Mouse (Mus musculus) liver, embryonic 14.5 days (tissue): ENCODE results near the gene Tmem88. TPM values are rescaled to one million over a fixed set of nuclear protein-coding genes. Genes with fewer than 3 reads are reported as not detected.

Source experiments
- ATAC-seq: fragments of 200-750 bp; cut with Nextera tagmentation; 2 replicates; pipeline ENCODE4 v1.8.0; 2017; ENCODE audit warnings: moderate number of reproducible peaks, mild to moderate bottlenecking, moderate library complexity; ENCODE audit not compliant: insufficient read depth
- DNase-seq, 3 experiments: peaks; one replicate each; pipeline ENCODE4 v3.0.0-alpha.2; 2012 to 2013; ENCODE audit warnings: low read depth in 3 of 3, low spot score in 3 of 3
- H3K27ac ChIP-seq: fragments of 300-500 bp; sonication (generic); 2 replicates; pipeline ENCODE4 v1.5.1; 2014; ENCODE audit warnings: moderate library complexity, mild to moderate bottlenecking, control low read depth, inconsistent platforms
- H3K27me3 ChIP-seq: fragments of 300-500 bp; sonication (generic); 2 replicates; pipeline ENCODE4 v1.6.1; 2014; ENCODE audit warnings: mild to moderate bottlenecking, low read length, moderate library complexity; ENCODE audit not compliant: control insufficient read depth, insufficient read depth
- H3K36me3 ChIP-seq: fragments of 300-500 bp; sonication (generic); replicated peaks from 2 replicates; pipeline ENCODE4 v1.6.1; 2014; ENCODE audit warnings: low read depth; ENCODE audit not compliant: control insufficient read depth, insufficient read depth
- H3K4me1 ChIP-seq, 2 experiments: fragments of 200-500 bp in 1 of 2; fragments of 300-500 bp in 1 of 2; sonication (generic) in 1 of 2; replicated peaks; 2 replicates each; pipeline ENCODE4 v1.6.1; 2012 to 2014; ENCODE audit warnings: antibody characterized with exemption in 1 of 2, inconsistent platforms in 1 of 2, low read length in 1 of 2; ENCODE audit not compliant: control insufficient read depth in 2 of 2, insufficient read depth in 2 of 2
- H3K4me2 ChIP-seq: fragments of 300-500 bp; sonication (generic); 2 replicates; pipeline ENCODE4 v1.6.1; 2014; ENCODE audit warnings: low read depth, mild to moderate bottlenecking, control low read depth, moderate library complexity
- H3K4me3 ChIP-seq, 2 experiments: fragments of 200-500 bp in 1 of 2; fragments of 300-500 bp in 1 of 2; sonication (generic) in 1 of 2; 2 replicates each; pipeline ENCODE4 v1.5.1; 2012 to 2014; ENCODE audit warnings: low read depth in 2 of 2, low read length in 2 of 2, mild to moderate bottlenecking in 2 of 2, control low read depth in 1 of 2, inconsistent platforms in 1 of 2, moderate library complexity in 1 of 2; ENCODE audit not compliant: insufficient read depth in 1 of 2
- H3K9ac ChIP-seq: fragments of 300-500 bp; sonication (generic); replicated peaks from 2 replicates; pipeline ENCODE4 v1.6.1; 2014; ENCODE audit warnings: mild to moderate bottlenecking, control low read depth, moderate library complexity
- H3K9me3 ChIP-seq: fragments of 300-500 bp; sonication (generic); 2 replicates; pipeline ENCODE4 v1.6.1; 2016; ENCODE audit warnings: low read length, mixed read lengths; ENCODE audit not compliant: control insufficient read depth
- CTCF ChIP-seq: IDR thresholded peaks from 2 replicates; pipeline ENCODE4 v1.5.1; 2016; ENCODE audit warnings: antibody characterized with exemption, low read depth, control low read depth
- EP300 ChIP-seq: IDR thresholded peaks from 2 replicates; pipeline ENCODE4 v1.6.1; 2016; ENCODE audit warnings: antibody characterized with exemption, low read depth
- WGBS: fragments of 180-500 bp; shearing (Covaris S2); extraction: QIAGEN DNeasy Blood & Tissue Kit; methylation state at CpG from one replicate; pipeline ENCODE4 v1.1.7; 2014; ENCODE audit not compliant: insufficient replicate concordance; 5-methylcytosine and 5-hydroxymethylcytosine counted together
- polyA plus RNA-seq, 2 experiments: library from polyadenylated mRNA; depleted of rRNA in 1 of 2; stranded (reverse) in 1 of 2; unstranded in 1 of 2; fragments of >200 nt; fragmentation: Nextera tagmentation in 1 of 2; extraction: Ambion mirVana in 1 of 2; gene quantifications; 2 replicates each; pipeline versions ENCODE4 v1.2.1 to v1.2.3; 2012 to 2014

Tmem88 gene
- polyA plus RNA-seq, 2 experiments, result 3.7 to 4.6 TPM

- Histone ChIP-seq H3K4me3 (peak overlapping the region; percentile 33 to 49), H3K27me3 (peaks cover 39% of the 10 kb centered on the region), H3K4me1 (peaks cover 21 to 47% of the 10 kb centered on the region in 2 experiments), H3K9ac (no peak overlapping the region; the same call in 1 of the 2 replicates), H3K4me2 (peak overlapping the region; percentile 80), H3K36me3 (no peaks in the 10 kb centered on the region), H3K9me3 (no peaks in the 10 kb centered on the region), H3K27ac (no peak overlapping the region; the same call in 1 of the 2 replicates)
- WGBS, result 2% methylated on average over 31 of the region's 31 CpGs
- TF ChIP-seq EP300 (no peak), CTCF (no peak)
- peak in 2 of 3 experiments; percentile 60 to 66 for DNase-seq
- ATAC-seq, result peak; percentile 62
Measured at GRCm38 (mm10) chr11:69419813-69420553, 21.9 kb upstream of the Tmem88 start.

- H3K27ac ChIP-seq, result peak overlapping the region; percentile 60
- no peak for ATAC-seq
- H3K4me1 ChIP-seq, result peaks cover 21 to 48% of the 10 kb centered on the region in 2 experiments
- TF ChIP-seq EP300, result no peak
- peak; percentile 57 for TF ChIP-seq CTCF
- peak overlapping the region; percentile 40; the same call in 1 of the 2 replicates for H3K9ac ChIP-seq
- H3K4me2 ChIP-seq, result peak overlapping the region; percentile 80
- H3K27me3 ChIP-seq, result peaks cover 39% of the 10 kb centered on the region
- no peaks in the 10 kb centered on the region for H3K9me3 ChIP-seq
- no peaks in the 10 kb centered on the region for H3K36me3 ChIP-seq
- WGBS, result under 1% methylated on average over 19 of the region's 19 CpGs
- no peak for DNase-seq
- peak overlapping the region; percentile 33 to 49 for H3K4me3 ChIP-seq
Measured at GRCm38 (mm10) chr11:69419443-69419812, 21.4 kb upstream of the Tmem88 start.

- DNase-seq (peak; percentile 88 to 93 (median 90)), ATAC-seq (peak; percentile 76)
- under 1% methylated on average over 45 of the region's 45 CpGs for WGBS
- H3K27me3 ChIP-seq, result peaks cover 39% of the 10 kb centered on the region
- peak overlapping the region; percentile 54 for H3K9ac ChIP-seq
- H3K27ac ChIP-seq, result peak overlapping the region; percentile 60
- H3K4me3 ChIP-seq, result peak overlapping the region; percentile 33 to 49
- H3K9me3 ChIP-seq, result no peaks in the 10 kb centered on the region
- TF ChIP-seq CTCF (peak; percentile 17; the same call in 1 of the 2 replicates), EP300 (no peak)
- peak overlapping the region; percentile 80 for H3K4me2 ChIP-seq
- no peaks in the 10 kb centered on the region for H3K36me3 ChIP-seq
- peaks cover 21 to 48% of the 10 kb centered on the region in 2 experiments for H3K4me1 ChIP-seq
Measured at GRCm38 (mm10) chr11:69418481-69419442, 20.7 kb upstream of the Tmem88 start.

- Histone ChIP-seq H3K4me1 (peaks cover 21 to 54% of the 10 kb centered on the region in 2 experiments), H3K36me3 (no peaks in the 10 kb centered on the region), H3K27ac (peak overlapping the region; percentile 9; the same call in 1 of the 2 replicates), H3K9me3 (no peaks in the 10 kb centered on the region), H3K4me3 (peak overlapping the region; percentile 33 to 49), H3K4me2 (peak overlapping the region; percentile 80), H3K9ac (peak overlapping the region; percentile 54), H3K27me3 (peaks cover 36% of the 10 kb centered on the region)
- DNase-seq (peak in 1 of 3 experiments; percentile 69), ATAC-seq (peak; percentile 14)
- 1% methylated on average over 39 of the region's 39 CpGs for WGBS
- TF ChIP-seq EP300, result no peak
- no peak for TF ChIP-seq CTCF
Measured at GRCm38 (mm10) chr11:69417449-69418384, 19.7 kb upstream of the Tmem88 start.
